Mouse (Mus musculus) midbrain, postnatal 0 days (tissue): ENCODE data around the gene Me3. TPM values are rescaled to one million over a fixed set of nuclear protein-coding genes. Genes with fewer than 3 reads are reported as not detected.

Source experiments
- ATAC-seq: fragments of 200-750 bp; cut with Nextera tagmentation; 2 replicates; pipeline ENCODE4 v1.8.0; 2017; ENCODE audit warnings: moderate number of reproducible peaks, mild to moderate bottlenecking, moderate TSS enrichment, moderate library complexity; ENCODE audit not compliant: low FRiP score
- DNase-seq: peaks from one replicate; pipeline ENCODE4 v3.0.0-alpha.2; 2015; ENCODE audit warnings: low spot score
- H3K27ac ChIP-seq: fragments of 300-500 bp; sonication (generic); 2 replicates; pipeline ENCODE4 v1.5.1; 2014; ENCODE audit warnings: low read depth, mild to moderate bottlenecking, low read length, mixed read lengths
- H3K27me3 ChIP-seq: fragments of 300-500 bp; sonication (generic); 2 replicates; pipeline ENCODE4 v1.6.1; 2014; ENCODE audit warnings: low read length, control low read depth, mixed read lengths; ENCODE audit not compliant: insufficient read depth
- H3K36me3 ChIP-seq: fragments of 300-500 bp; sonication (generic); 2 replicates; pipeline ENCODE4 v1.6.1; 2014; ENCODE audit warnings: low read length, control low read depth, mixed read lengths; ENCODE audit not compliant: insufficient read depth
- H3K4me1 ChIP-seq: fragments of 300-500 bp; sonication (generic); 2 replicates; pipeline ENCODE4 v1.6.1; 2014; ENCODE audit warnings: mild to moderate bottlenecking, control low read depth, antibody characterized with exemption, low read length, mixed read lengths; ENCODE audit not compliant: insufficient read depth
- H3K4me2 ChIP-seq: fragments of 300-500 bp; sonication (generic); 2 replicates; pipeline ENCODE4 v1.6.1; 2014; ENCODE audit warnings: low read depth, mild to moderate bottlenecking, low read length, mixed read lengths; ENCODE audit not compliant: poor library complexity, severe bottlenecking
- H3K4me3 ChIP-seq: fragments of 300-500 bp; sonication (generic); 2 replicates; pipeline ENCODE4 v1.5.1; 2014; ENCODE audit warnings: low read depth, mild to moderate bottlenecking, low read length, moderate library complexity
- H3K9ac ChIP-seq: fragments of 300-500 bp; sonication (generic); replicated peaks from 2 replicates; pipeline ENCODE4 v1.6.1; 2014; ENCODE audit warnings: mild to moderate bottlenecking, low read length, moderate library complexity, mixed read lengths; ENCODE audit not compliant: poor library complexity, severe bottlenecking
- H3K9me3 ChIP-seq: fragments of 300-500 bp; sonication (generic); 2 replicates; pipeline ENCODE4 v1.6.1; 2016; ENCODE audit warnings: low read length, control low read depth
- CTCF ChIP-seq: IDR thresholded peaks from 2 replicates; pipeline ENCODE4 v1.5.1; 2016; ENCODE audit warnings: antibody characterized with exemption, mild to moderate bottlenecking
- WGBS: fragments of 180-500 bp; shearing (Covaris S2); extraction: QIAGEN DNeasy Blood & Tissue Kit; methylation state at CpG from one replicate; pipeline ENCODE4 v1.1.7; 2014; 5-methylcytosine and 5-hydroxymethylcytosine counted together
- polyA plus RNA-seq: library from polyadenylated mRNA; unstranded; fragments of >200 nt; fragmentation: Nextera tagmentation; extraction: Ambion mirVana; gene quantifications from 2 replicates; pipeline ENCODE4 v1.2.1, GENCODE M21; 2015
- total RNA-seq: library from RNA; depleted of rRNA; stranded (reverse); fragments of >200 nt; gene quantifications from 2 replicates; pipeline ENCODE4 v1.2.3, GENCODE M21; 2014

Me3 gene
- total and polyA plus RNA-seq, 2 experiments from 2014 or later, result 23.7 to 25.2 TPM

DNA sequence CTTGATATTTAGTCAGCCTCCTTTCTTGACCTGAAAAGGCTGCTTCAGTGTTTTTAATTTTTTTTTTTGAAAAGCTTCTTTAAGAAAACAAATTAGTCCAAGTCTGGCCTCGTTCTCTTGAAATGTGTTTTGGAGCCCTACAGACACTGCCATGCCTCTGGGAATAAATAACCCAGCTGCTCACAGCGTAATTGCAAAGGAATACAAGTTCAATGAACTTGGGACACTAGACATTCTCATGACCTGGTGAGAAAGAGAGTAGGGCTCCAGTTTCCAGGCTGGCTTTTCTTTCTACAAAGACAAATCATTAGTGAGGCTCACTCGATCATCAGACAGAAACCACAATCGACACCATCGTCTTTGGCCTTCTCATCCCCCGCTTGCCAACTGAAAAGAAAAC is 37.3 kb downstream of the Me3 start:
- DNase-seq (no peak), ATAC-seq (no peak)
- Histone ChIP-seq H3K27ac (no peak overlapping the region), H3K36me3 (no peaks in the 10 kb centered on the region), H3K9ac (no peak overlapping the region), H3K9me3 (no peaks in the 10 kb centered on the region), H3K4me3 (no peak overlapping the region), H3K4me2 (no peak overlapping the region), H3K4me1 (no peaks in the 10 kb centered on the region), H3K27me3 (no peaks in the 10 kb centered on the region)
- WGBS, result 75% methylated on average over 6 of the region's 6 CpGs
- TF ChIP-seq CTCF, result no peak

DNA sequence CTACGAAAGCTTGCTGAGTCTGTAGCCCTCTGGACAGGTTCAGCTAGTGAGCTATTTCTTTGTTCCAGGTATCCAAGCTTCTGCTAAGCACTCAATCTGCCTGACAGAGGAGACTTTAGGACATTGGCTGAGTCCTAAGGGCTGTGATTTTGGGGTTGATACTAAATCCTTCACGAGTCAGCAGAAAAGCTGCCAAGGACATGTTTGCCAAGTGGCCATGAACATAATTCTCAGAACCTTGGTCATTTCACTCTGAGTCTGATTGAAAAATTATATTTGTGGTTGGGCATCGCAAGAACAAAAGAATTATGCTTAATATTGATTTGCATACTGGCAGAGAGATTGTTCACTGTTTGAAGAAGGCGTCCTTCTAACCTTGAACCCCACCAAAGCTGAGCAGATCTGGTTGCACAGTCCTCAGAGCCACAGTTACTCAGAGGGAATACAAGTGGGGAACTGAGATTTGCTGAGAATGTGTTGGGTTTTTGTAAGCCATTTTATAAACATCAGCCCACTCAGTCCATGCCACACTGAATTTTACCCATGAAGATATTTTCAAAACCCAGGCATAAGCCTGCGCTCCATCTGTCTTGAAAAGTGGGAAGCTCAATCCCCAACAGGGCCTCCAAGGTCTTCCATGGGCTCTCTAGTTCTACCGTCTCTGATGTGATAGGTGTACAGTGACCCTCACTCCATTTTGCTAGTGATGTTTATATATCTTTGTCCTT is 39.1 kb downstream of the Me3 start:
- H3K27me3 ChIP-seq, result no peaks in the 10 kb centered on the region
- WGBS, result 87% methylated on average over 6 of the region's 6 CpGs
- TF ChIP-seq CTCF, result no peak

DNA sequence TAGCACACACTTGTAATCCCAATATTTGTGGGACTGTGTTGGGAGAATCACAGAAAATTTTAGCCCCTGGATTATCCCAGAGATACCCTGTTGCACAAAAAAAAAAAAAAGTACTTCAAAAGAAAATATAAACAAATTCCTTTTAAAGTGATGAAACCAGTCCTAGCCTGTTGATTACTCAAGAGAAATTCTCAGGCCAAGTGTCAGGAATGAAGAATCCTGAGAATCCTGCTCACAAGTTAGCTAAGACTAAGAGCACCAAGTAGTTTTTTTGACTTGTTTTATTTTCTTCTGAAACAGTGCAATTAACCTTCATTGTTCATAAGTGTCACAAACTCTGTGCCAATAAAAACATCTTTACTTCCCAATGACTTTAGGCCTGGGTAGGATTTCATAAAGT is 44.0 kb downstream of the Me3 start:
- TF ChIP-seq CTCF, result no peak
- ATAC-seq (no peak), DNase-seq (no peak)
- H3K4me3 ChIP-seq, result no peak overlapping the region
- no peak overlapping the region for H3K27ac ChIP-seq
- no peak overlapping the region for H3K4me2 ChIP-seq
- H3K9me3 ChIP-seq, result no peaks in the 10 kb centered on the region
- no peaks in the 10 kb centered on the region for H3K36me3 ChIP-seq
- 0 out of 2 replicates have a peak, but pooled peaks cover 4% of the 10 kb centered on the region for H3K4me1 ChIP-seq
- no peak overlapping the region for H3K9ac ChIP-seq
- no peaks in the 10 kb centered on the region for H3K27me3 ChIP-seq

More for the DNA sequence above, 39.1 kb downstream of the Me3 start:
- ATAC-seq (no peak), DNase-seq (no peak)
- H3K36me3 ChIP-seq, result no peaks in the 10 kb centered on the region
- H3K4me1 ChIP-seq, result no peaks in the 10 kb centered on the region
- no peak overlapping the region for H3K9ac ChIP-seq
- H3K4me3 ChIP-seq, result no peak overlapping the region
- H3K9me3 ChIP-seq, result no peaks in the 10 kb centered on the region
- no peak overlapping the region for H3K27ac ChIP-seq
- no peak overlapping the region for H3K4me2 ChIP-seq

DNA sequence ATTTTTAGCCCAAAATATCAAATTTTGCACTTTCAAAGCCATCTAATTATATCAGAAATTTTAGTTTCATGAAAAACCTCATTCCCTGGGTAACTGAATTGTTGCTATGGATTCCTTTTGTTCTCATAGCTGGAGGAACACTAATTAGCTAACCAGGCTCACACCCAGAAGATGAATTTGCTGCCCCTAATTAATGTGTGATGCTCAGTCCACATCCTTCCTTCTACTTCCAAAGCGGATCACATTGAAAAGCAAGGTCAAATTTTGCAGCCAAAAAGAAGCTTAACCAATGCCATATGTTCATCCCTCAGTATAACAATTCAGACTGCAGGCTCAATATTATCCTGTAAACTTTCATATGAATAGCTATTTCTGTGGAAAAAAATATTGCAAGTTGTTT is 45.7 kb downstream of the Me3 start:
- Histone ChIP-seq H3K36me3 (no peaks in the 10 kb centered on the region), H3K27me3 (no peaks in the 10 kb centered on the region), H3K9me3 (no peaks in the 10 kb centered on the region), H3K4me3 (no peak overlapping the region), H3K4me1 (0 out of 2 replicates have a peak, but pooled peaks cover 4% of the 10 kb centered on the region), H3K4me2 (no peak overlapping the region), H3K9ac (no peak overlapping the region), H3K27ac (no peak overlapping the region)
- ATAC-seq, result no peak
- no peak for TF ChIP-seq CTCF
- 77% methylated on average over 1 of the region's 1 CpGs for WGBS
- peak; percentile 20 for DNase-seq

DNA sequence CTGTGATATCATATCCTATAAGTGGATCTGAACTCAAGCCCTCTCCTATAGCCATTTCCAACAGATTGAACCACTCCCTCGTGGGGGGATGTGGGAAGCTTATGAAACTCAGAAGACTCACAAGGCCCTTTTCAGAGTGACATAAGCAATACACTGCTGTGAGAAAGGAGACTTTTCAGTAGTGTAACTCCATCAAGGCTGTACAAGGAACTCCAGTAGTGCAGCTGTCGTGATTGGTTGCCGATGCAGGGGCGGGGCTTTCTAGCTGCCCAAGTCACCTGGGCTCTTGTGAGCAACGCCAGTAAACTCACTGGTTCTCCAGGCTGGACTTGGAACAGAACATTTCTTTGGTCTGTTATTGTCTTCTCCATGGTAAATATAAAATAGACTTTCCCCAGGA is 46.5 kb downstream of the Me3 start:
- Histone ChIP-seq H3K9me3 (no peaks in the 10 kb centered on the region), H3K36me3 (no peaks in the 10 kb centered on the region), H3K4me3 (no peak overlapping the region), H3K27me3 (no peaks in the 10 kb centered on the region), H3K27ac (no peak overlapping the region), H3K9ac (no peak overlapping the region), H3K4me1 (0 out of 2 replicates have a peak, but pooled peaks cover 4% of the 10 kb centered on the region), H3K4me2 (no peak overlapping the region)
- 88% methylated on average over 5 of the region's 5 CpGs for WGBS
- DNase-seq (no peak), ATAC-seq (no peak)
- no peak for TF ChIP-seq CTCF

DNA sequence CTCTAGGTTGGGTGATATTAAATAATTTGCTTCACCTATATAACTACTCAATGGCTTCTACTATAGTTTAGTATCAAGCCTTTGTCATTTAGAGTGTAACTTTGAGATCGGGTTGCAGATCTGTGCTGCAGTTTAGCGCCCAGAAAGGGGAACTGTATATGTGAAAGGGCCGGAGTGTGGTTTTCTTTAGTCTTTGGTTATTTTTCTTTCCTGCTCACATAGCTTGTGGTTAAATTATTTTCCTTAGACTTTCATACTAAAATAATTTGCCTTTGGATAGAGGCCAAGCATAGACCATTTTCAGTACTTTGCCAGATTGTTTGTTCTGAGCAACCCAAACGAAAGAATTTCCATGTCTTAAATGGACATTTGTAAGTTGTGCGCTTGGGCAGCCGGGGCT is 46.9 kb downstream of the Me3 start:
- H3K9ac ChIP-seq, result no peak overlapping the region
- no peak for ATAC-seq
- H3K4me1 ChIP-seq, result 0 out of 2 replicates have a peak, but pooled peaks cover 4% of the 10 kb centered on the region
- H3K4me3 ChIP-seq, result no peak overlapping the region
- no peaks in the 10 kb centered on the region for H3K9me3 ChIP-seq
- DNase-seq, result no peak
- H3K36me3 ChIP-seq, result no peaks in the 10 kb centered on the region
- TF ChIP-seq CTCF, result no peak
- no peak overlapping the region for H3K4me2 ChIP-seq
- no peaks in the 10 kb centered on the region for H3K27me3 ChIP-seq
- whole genome bisulfite sequencing, result 89% methylated on average over 6 of the region's 6 CpGs
- no peak overlapping the region for H3K27ac ChIP-seq
